Mouse (Mus musculus): Measurements from ENCODE around the gene Hamp2.

GRCm38 (mm10) chr7:30909773-30910172 lies 14.7 kb downstream of the Hamp2 start:
- TF ChIP-seq CTCF (IDR thresholded peaks at IDR 0.05; ENCODE audit: low read depth, low read length) (no peak), POLR2A (IDR thresholded peaks at IDR 0.05; ENCODE audit: insufficient read depth, low read length) (no peak), EP300 (IDR thresholded peaks at IDR 0.05; ENCODE audit: insufficient read depth, low read depth, low read length) (no peak)

All from ES-Bruce4 (cell line).